Mouse (Mus musculus): ENCODE results near the gene Clk1. TPM values are rescaled to one million over a fixed set of nuclear protein-coding genes. Genes with fewer than 3 reads are reported as not detected.
A peak's percentile ranks its signal among the peaks of the same experiment; 100 is the strongest.
"Not testable (repeated sequence)": the region's sequence is repeated elsewhere in the genome, so short reads cannot be mapped to it uniquely, and the experiment has no call there.

Clk1 gene
- polyA plus RNA-seq, 1 experiment from 2014 or later: 124 TPM

- Histone ChIP-seq H3K9me3 (no peaks in the 10 kb centered on the region), H3K27ac (no peak overlapping the region), H3K36me3 (replicated peaks) (peaks cover 67% of the 10 kb centered on the region), H3K27me3 (ENCODE audit: poor library complexity, severe bottlenecking) (no peaks in the 10 kb centered on the region), H3K4me1 (peaks cover 18% of the 10 kb centered on the region), H3K4me3 (no peak overlapping the region)
- no peak for DNase-seq (ENCODE audit: extremely low spot score, low spot score)
- 97% methylated on average over 1 of the region's 1 CpGs for WGBS
These were observed 27.7 kb downstream of the Clk1 start for GRCm38 (mm10) chr1:58396179-58396578.

GRCm38 (mm10) chr1:58395341-58395740 is 28.5 kb downstream of the Clk1 start:
- whole genome bisulfite sequencing: 90% methylated on average over 3 of the region's 3 CpGs
- no peaks in the 10 kb centered on the region for H3K27me3 ChIP-seq (ENCODE audit: poor library complexity, severe bottlenecking)
- H3K4me1 ChIP-seq: peaks cover 21% of the 10 kb centered on the region
- H3K4me3 ChIP-seq: no peak overlapping the region
- no peak for DNase-seq (ENCODE audit: extremely low spot score, low spot score)
- H3K27ac ChIP-seq: no peak overlapping the region
- no peaks in the 10 kb centered on the region for H3K9me3 ChIP-seq
- peaks cover 59% of the 10 kb centered on the region for H3K36me3 ChIP-seq (replicated peaks)

GRCm38 (mm10) chr1:58393284-58394195 is 30.3 kb downstream of the Clk1 start:
- peak; percentile 44 for DNase-seq (ENCODE audit: extremely low spot score, low spot score)
- H3K4me3 ChIP-seq: peak overlapping the region; percentile 93
- H3K4me1 ChIP-seq: peaks cover 21% of the 10 kb centered on the region
- no peaks in the 10 kb centered on the region for H3K27me3 ChIP-seq (ENCODE audit: poor library complexity, severe bottlenecking)
- no peaks in the 10 kb centered on the region for H3K9me3 ChIP-seq
- H3K27ac ChIP-seq: peak overlapping the region; percentile 100
- H3K36me3 ChIP-seq (replicated peaks): peaks cover 41% of the 10 kb centered on the region
- under 1% methylated on average over 87 of the region's 90 CpGs for WGBS

- H3K9me3 ChIP-seq: no peaks in the 10 kb centered on the region
- peaks cover 33% of the 10 kb centered on the region for H3K36me3 ChIP-seq (replicated peaks)
- WGBS: under 1% methylated on average over 60 of the region's 61 CpGs
- H3K27ac ChIP-seq: peak within 1 kb of the TSS; percentile 100
- peak; percentile 90 for DNase-seq (ENCODE audit: extremely low spot score, low spot score)
- peak within 1 kb of the TSS; percentile 93 for H3K4me3 ChIP-seq
- H3K27me3 ChIP-seq (ENCODE audit: poor library complexity, severe bottlenecking): no peaks in the 10 kb centered on the region
- H3K4me1 ChIP-seq: peaks cover 21% of the 10 kb centered on the region
These were observed 31.1 kb downstream of the Clk1 start, which contains the start of gene Bzw1 for GRCm38 (mm10) chr1:58392652-58393283. Gene Bzw1 (plus strand): TSS chr1:58392898.

- Histone ChIP-seq H3K27ac (peak overlapping the region; percentile 100), H3K36me3 (replicated peaks) (peaks cover 28% of the 10 kb centered on the region), H3K4me3 (peak overlapping the region; percentile 93), H3K4me1 (peaks cover 21% of the 10 kb centered on the region), H3K9me3 (no peaks in the 10 kb centered on the region), H3K27me3 (ENCODE audit: poor library complexity, severe bottlenecking) (no peaks in the 10 kb centered on the region)
- DNase-seq (ENCODE audit: extremely low spot score, low spot score): peak; percentile 50
- WGBS: under 1% methylated on average over 16 of the region's 16 CpGs
These were observed 31.6 kb downstream of the Clk1 start for GRCm38 (mm10) chr1:58392268-58392651.

- Histone ChIP-seq H3K4me1 (peaks cover 21% of the 10 kb centered on the region), H3K36me3 (replicated peaks) (peaks cover 27% of the 10 kb centered on the region), H3K27ac (peak overlapping the region; percentile 100), H3K27me3 (ENCODE audit: poor library complexity, severe bottlenecking) (no peaks in the 10 kb centered on the region), H3K4me3 (peak overlapping the region; percentile 93), H3K9me3 (no peaks in the 10 kb centered on the region)
- WGBS: 52% methylated on average over 19 of the region's 19 CpGs
- no peak for DNase-seq (ENCODE audit: extremely low spot score, low spot score)
These were observed 32.2 kb downstream of the Clk1 start for GRCm38 (mm10) chr1:58391421-58392267.

- no peaks in the 10 kb centered on the region for H3K27me3 ChIP-seq (ENCODE audit: poor library complexity, severe bottlenecking)
- no peak overlapping the region for H3K4me3 ChIP-seq
- no peak overlapping the region for H3K27ac ChIP-seq
- 78% methylated on average over 5 of the region's 5 CpGs for WGBS
- no peak for DNase-seq (ENCODE audit: extremely low spot score, low spot score)
- peaks cover 5% of the 10 kb centered on the region; the same call in 1 of the 2 replicates for H3K36me3 ChIP-seq (replicated peaks)
- H3K9me3 ChIP-seq: no peaks in the 10 kb centered on the region
- no peaks in the 10 kb centered on the region for H3K4me1 ChIP-seq
These were observed 41.1 kb downstream of the Clk1 start for GRCm38 (mm10) chr1:58382586-58383281.

GRCm38 (mm10) chr1:58375574-58376147 is 48.2 kb downstream of the Clk1 start:
- Histone ChIP-seq H3K27ac (no peak overlapping the region), H3K36me3 (replicated peaks) (no peaks in the 10 kb centered on the region), H3K4me1 (no peaks in the 10 kb centered on the region), H3K9me3 (no peaks in the 10 kb centered on the region), H3K4me3 (no peak overlapping the region), H3K27me3 (ENCODE audit: poor library complexity, severe bottlenecking) (no peaks in the 10 kb centered on the region)
- DNase-seq (ENCODE audit: extremely low spot score, low spot score): no peak
- 81% methylated on average over 3 of the region's 3 CpGs for WGBS

GRCm38 (mm10) chr1:58374266-58374665 is 49.6 kb downstream of the Clk1 start:
- not testable (repeated sequence) for H3K36me3 ChIP-seq (replicated peaks); DNase-seq (ENCODE audit: extremely low spot score, low spot score); H3K27me3 ChIP-seq (ENCODE audit: poor library complexity, severe bottlenecking); H3K27ac ChIP-seq; H3K4me1 ChIP-seq; H3K9me3 ChIP-seq; H3K4me3 ChIP-seq
- WGBS: 93% methylated on average over 2 of the region's 2 CpGs

- Histone ChIP-seq H3K36me3 (replicated peaks) (no peaks in the 10 kb centered on the region), H3K4me3 (no peak overlapping the region), H3K4me1 (no peaks in the 10 kb centered on the region), H3K27me3 (ENCODE audit: poor library complexity, severe bottlenecking) (no peaks in the 10 kb centered on the region), H3K9me3 (no peaks in the 10 kb centered on the region; the same call in 1 of the 2 replicates), H3K27ac (no peak overlapping the region)
- WGBS: 82% methylated on average over 2 of the region's 2 CpGs
- no peak for DNase-seq (ENCODE audit: extremely low spot score, low spot score)
These were observed 54.1 kb downstream of the Clk1 start for GRCm38 (mm10) chr1:58369716-58370115.

- DNase-seq (ENCODE audit: extremely low spot score, low spot score): no peak
- Histone ChIP-seq H3K4me1 (0 out of 2 replicates have a peak, but pooled peaks cover 2% of the 10 kb centered on the region), H3K36me3 (replicated peaks) (no peaks in the 10 kb centered on the region), H3K27ac (no peak overlapping the region), H3K27me3 (ENCODE audit: poor library complexity, severe bottlenecking) (no peaks in the 10 kb centered on the region), H3K9me3 (peaks cover 8% of the 10 kb centered on the region; the same call in 1 of the 2 replicates), H3K4me3 (no peak overlapping the region)
- WGBS: 85% methylated on average over 12 of the region's 12 CpGs
These were observed 57.0 kb downstream of the Clk1 start for GRCm38 (mm10) chr1:58366737-58367471.
